Comparison of ENCODE assay signal across 8 mouse cellular contexts in genomic region chr17:56424726-56425583, GRCm38 (mm10). TPM values are rescaled to one million over a fixed set of nuclear protein-coding genes. Genes with fewer than 3 reads are reported as not detected.
DNase-seq lines count a peak whose midpoint lies in the region; ATAC-seq lines count a peak whose summit lies in the region.

No protein-coding gene starts in this region.

- peaks cover 21% of the 10 kb centered on the region for H3K4me1 ChIP-seq in embryonic facial prominence, embryonic 10.5 days
- H3K4me1 ChIP-seq in hindbrain, embryonic 13.5 days (replicated peaks), result peaks cover 15% of the 10 kb centered on the region

- ATAC-seq in hindbrain, embryonic 13.5 days (ENCODE audit: low FRiP score), result peak; percentile 36

- no peaks in the 10 kb centered on the region for H3K9me3 ChIP-seq in embryonic facial prominence, embryonic 10.5 days
- H3K9me3 ChIP-seq in hindbrain, embryonic 13.5 days, result no peaks in the 10 kb centered on the region

- H3K27ac ChIP-seq in embryonic facial prominence, embryonic 10.5 days (replicated peaks), result peak overlapping the region; percentile 86
- H3K27ac ChIP-seq in hindbrain, embryonic 13.5 days, result peak overlapping the region; percentile 44

- peak overlapping the region; percentile 70 for H3K4me3 ChIP-seq in embryonic facial prominence, embryonic 10.5 days
- H3K4me3 ChIP-seq in hindbrain, embryonic 13.5 days, result peak overlapping the region; percentile 33

- DNase-seq in urinary bladder, adult 18-20 months (ENCODE audit: low spot score in 2 of 2), result peak; percentile 64 to 69
- no peak for DNase-seq in urinary bladder, postnatal 10 days (ENCODE audit: low spot score)
- peak; percentile 89 for DNase-seq in embryonic facial prominence, embryonic 10.5 days (ENCODE audit: low spot score)
- DNase-seq in liver, result peak; percentile 70
- peak; percentile 78 for DNase-seq in naive thymus-derived CD4-positive, alpha-beta T cell, adult 2 months (ENCODE audit: low read depth)
- peak; percentile 72 to 73 for DNase-seq in thymus, postnatal 10 days (ENCODE audit: low spot score in 2 of 2)
- no peak for DNase-seq in right cerebral cortex, postnatal 36 days (ENCODE audit: low spot score in 2 of 2)

- H3K4me2 ChIP-seq in hindbrain, embryonic 13.5 days, result peak overlapping the region; percentile 53

- H3K9ac ChIP-seq in hindbrain, embryonic 13.5 days, result peak overlapping the region; percentile 67

- peaks cover 95% of the 10 kb centered on the region for H3K36me3 ChIP-seq in embryonic facial prominence, embryonic 10.5 days (replicated peaks)
- peaks cover 95% of the 10 kb centered on the region for H3K36me3 ChIP-seq in hindbrain, embryonic 13.5 days

- peaks cover 32% of the 10 kb centered on the region for H3K27me3 ChIP-seq in embryonic facial prominence, embryonic 10.5 days (replicated peaks; ENCODE audit: low read depth, poor library complexity, severe bottlenecking)
- peaks cover 3% of the 10 kb centered on the region; the same call in 1 of the 2 replicates for H3K27me3 ChIP-seq in hindbrain, embryonic 13.5 days

- WGBS in embryonic facial prominence, embryonic 10.5 days, result 8% methylated on average over 77 of the region's 77 CpGs
- WGBS in hindbrain, embryonic 13.5 days, result 16% methylated on average over 62 of the region's 77 CpGs

RNA-seq across cellular contexts. Expression of gene Ptprs, which starts 51.3 kb away (rescaled TPM):
- 85.0 and 86.4 TPM in 2 replicates for polyA plus RNA-seq in embryonic facial prominence, embryonic 10.5 days (2016; fragmentation: Nextera tagmentation; extraction: Ambion mirVana)
- 273 TPM in 2 replicates for polyA plus RNA-seq in hindbrain, embryonic 13.5 days (2015; fragmentation: Nextera tagmentation; extraction: Ambion mirVana)

Comparison
In these comparisons a context has a peak if more than half of its experiments do, and no peak if none do; other contexts are left out.
1. DNase-seq: peak in urinary bladder, adult 18-20 months (2 of 2), embryonic facial prominence, embryonic 10.5 days (single experiment), liver (single experiment), naive thymus-derived CD4-positive, alpha-beta T cell, adult 2 months (single experiment) and thymus, postnatal 10 days (2 of 2); none in urinary bladder, postnatal 10 days (single experiment) and right cerebral cortex, postnatal 36 days (0 of 2).